In genomic region chr7:128612521-128613181, GRCm38 (mm10) we compare ENCODE assay signal across 8 mouse cellular contexts. TPM values are rescaled to one million over a fixed set of nuclear protein-coding genes. Genes with fewer than 3 reads are reported as not detected.
A peak's percentile ranks its signal among the peaks of the same experiment; 100 is the strongest.
DNase-seq lines count a peak whose midpoint lies in the region; ATAC-seq and TF ChIP-seq lines count a peak whose summit lies in the region.

No protein-coding gene starts in this region.

- TF ChIP-seq POLR2A in cerebellum, adult 2 months (IDR thresholded peaks at IDR 0.05; ENCODE audit: borderline replicate concordance, insufficient read depth, low read length): no peak

- CTCF ChIA-PET in Patski (lab: Charles Lee): interaction anchor here (1.0 to 2.4 kb wide), 4 partner anchors 10 to 122 kb away, joined by 3 to 9 read pairs (median 4); no protein-coding TSS in a partner anchor

- POLR2A ChIA-PET in Patski (lab: Charles Lee): interaction anchor here (0.6 to 1.4 kb wide), 2 partner anchors 14 to 153 kb away, joined by 4 to 7 read pairs; no protein-coding TSS in a partner anchor

- H3K9ac ChIP-seq in intestine, embryonic 15.5 days: no peak overlapping the region
- H3K9ac ChIP-seq in liver, embryonic 16.5 days (ENCODE audit: low read depth, low read length): peak overlapping the region; percentile 76

- H3K27ac ChIP-seq in cerebellum, adult 2 months (ENCODE audit: insufficient read depth, low read length): no peak overlapping the region; the same call in 1 of the 2 replicates
- H3K27ac ChIP-seq in intestine, embryonic 15.5 days: no peak overlapping the region
- H3K27ac ChIP-seq in liver, embryonic 16.5 days (ENCODE audit: low read length): peak overlapping the region; percentile 63

- in situ Hi-C loops in Patski (cut with MboI; ENCODE audit: low pct_unique_long_range_greater_than_20kb): no loop called here

- DNase-seq in cerebellum, adult 2 months: no peak
- DNase-seq in cerebellum, adult 8-10 months: no peak
- peak; percentile 7 for DNase-seq in Patski (ENCODE audit: low read depth, low spot score)
- no peak for DNase-seq in embryo, embryonic 10.5 days (ENCODE audit: low spot score)
- DNase-seq in gastrocnemius, postnatal 36 days: no peak
- DNase-seq in adrenal gland, adult 8-10 months: no peak

- no peak for TF ChIP-seq CTCF in cerebellum, adult 2 months (IDR thresholded peaks at IDR 0.05; ENCODE audit: borderline replicate concordance, insufficient read depth, low read depth, low read length)
- TF ChIP-seq CTCF in Patski (IDR thresholded peaks at IDR 0.05): no peak

- intact Hi-C loops in gastrocnemius, postnatal 36 days (cut with DNase I): no loop called here

- H3K4me1 ChIP-seq in cerebellum, adult 2 months (ENCODE audit: control insufficient read depth, insufficient read depth, low read length): peaks cover 6% of the 10 kb centered on the region; the same call in 1 of the 2 replicates
- peaks cover 12% of the 10 kb centered on the region for H3K4me1 ChIP-seq in intestine, embryonic 15.5 days (replicated peaks)
- H3K4me1 ChIP-seq in liver, embryonic 16.5 days (ENCODE audit: control insufficient read depth, low read depth, low read length): peaks cover 19% of the 10 kb centered on the region

- H3K27me3 ChIP-seq in cerebellum, adult 2 months (ENCODE audit: control insufficient read depth, insufficient read depth, low read length): no peaks in the 10 kb centered on the region
- H3K27me3 ChIP-seq in Patski: no peaks in the 10 kb centered on the region
- H3K27me3 ChIP-seq in intestine, embryonic 15.5 days (replicated peaks): no peaks in the 10 kb centered on the region
- H3K27me3 ChIP-seq in liver, embryonic 16.5 days (ENCODE audit: control insufficient read depth, insufficient read depth, low read depth, low read length): no peaks in the 10 kb centered on the region

- H3K4me2 ChIP-seq in intestine, embryonic 15.5 days (replicated peaks): peak overlapping the region; percentile 93
- peak overlapping the region; percentile 91 for H3K4me2 ChIP-seq in liver, embryonic 16.5 days (ENCODE audit: low read depth, low read length)

- no peaks in the 10 kb centered on the region for H3K36me3 ChIP-seq in intestine, embryonic 15.5 days
- H3K36me3 ChIP-seq in liver, embryonic 16.5 days (ENCODE audit: control insufficient read depth, insufficient read depth): no peaks in the 10 kb centered on the region

- H3K9me3 ChIP-seq in intestine, embryonic 15.5 days: no peaks in the 10 kb centered on the region
- no peaks in the 10 kb centered on the region for H3K9me3 ChIP-seq in liver, embryonic 16.5 days (replicated peaks; ENCODE audit: control insufficient read depth, low read length)

- 88% methylated on average over 12 of the region's 12 CpGs for WGBS in cerebellum, adult 2 months
- WGBS in intestine, embryonic 15.5 days: 70% methylated on average over 12 of the region's 12 CpGs
- WGBS in liver, embryonic 16.5 days (ENCODE audit: insufficient replicate concordance): 59% methylated on average over 12 of the region's 12 CpGs

- ATAC-seq in Patski: peak; percentile 6
- ATAC-seq in intestine, embryonic 15.5 days: no peak
- no peak for ATAC-seq in liver, embryonic 16.5 days (ENCODE audit: low read depth)

- H3K4me3 ChIP-seq in cerebellum, adult 2 months (replicated peaks; ENCODE audit: insufficient read depth, low read depth, low read length): peak overlapping the region; percentile 15
- H3K4me3 ChIP-seq in intestine, embryonic 15.5 days (replicated peaks): no peak overlapping the region
- H3K4me3 ChIP-seq in liver, embryonic 16.5 days (ENCODE audit: low read depth, low read length): peak overlapping the region; percentile 86

RNA-seq across cellular contexts. Expression of gene Inpp5f, which starts 1.5 kb away (rescaled TPM):
- polyA plus RNA-seq in cerebellum, adult 2 months (2012; rRNA removed): 101 and 104 TPM in 2 replicates
- polyA plus RNA-seq in Patski (2021): 44.3 TPM
- 17.3 and 17.9 TPM in 2 replicates for polyA plus RNA-seq in intestine, embryonic 15.5 days (2015; fragmentation: Nextera tagmentation; extraction: Ambion mirVana)
- polyA plus RNA-seq in liver, embryonic 16.5 days (2015; fragmentation: Nextera tagmentation; extraction: Ambion mirVana): 5.9 and 6.5 TPM in 2 replicates
- 1 to 10 TPM; 2.9 to 3.2 TPM for total RNA-seq in gastrocnemius, postnatal 36 days (2021)
- total RNA-seq in adrenal gland, adult 8-10 months (2022): 10 to 100 TPM; 21.7 to 32.3 (median 27.2) TPM
